Mouse (Mus musculus) heart, embryonic 10.5 days (tissue): Measurements from ENCODE around the gene Gm7534. TPM values are rescaled to one million over a fixed set of nuclear protein-coding genes. Genes with fewer than 3 reads are reported as not detected.

Experiments used
- DNase-seq: peaks from one replicate; pipeline ENCODE4 v3.0.0-alpha.2; 2017; ENCODE audit warnings: low spot score
- H3K27ac ChIP-seq: fragments of 300-500 bp; sonication (generic); 2 replicates; pipeline ENCODE4 v1.5.1; 2016; ENCODE audit warnings: mild to moderate bottlenecking
- H3K27me3 ChIP-seq: fragments of 300-500 bp; sonication (generic); 2 replicates; pipeline ENCODE4 v1.6.1; 2016; ENCODE audit warnings: mild to moderate bottlenecking; ENCODE audit not compliant: poor library complexity, insufficient read depth, severe bottlenecking
- H3K36me3 ChIP-seq: fragments of 300-500 bp; sonication (generic); 2 replicates; pipeline ENCODE4 v1.6.1; 2016; ENCODE audit warnings: mild to moderate bottlenecking, moderate library complexity
- H3K4me1 ChIP-seq: fragments of 300-500 bp; sonication (generic); 2 replicates; pipeline ENCODE4 v1.6.1; 2016; ENCODE audit warnings: mild to moderate bottlenecking
- H3K4me3 ChIP-seq: fragments of 300-500 bp; sonication (generic); 2 replicates; pipeline ENCODE4 v1.5.1; 2016; ENCODE audit warnings: mild to moderate bottlenecking, moderate library complexity
- H3K9me3 ChIP-seq: fragments of 300-500 bp; sonication (generic); 2 replicates; pipeline ENCODE4 v1.6.1; 2016; ENCODE audit warnings: mild to moderate bottlenecking, moderate library complexity
- WGBS: fragments of 180-500 bp; shearing (Covaris S2); methylation state at CpG from one replicate; pipeline ENCODE4 v1.1.7; 2016; 5-methylcytosine and 5-hydroxymethylcytosine counted together
- polyA plus RNA-seq: library from polyadenylated mRNA; unstranded; fragments of >200 nt; fragmentation: Nextera tagmentation; extraction: Ambion mirVana; gene quantifications from 2 replicates; pipeline ENCODE4 v1.2.1, GENCODE M21; 2016

The Gm7534 gene
- not detected in 2 replicates for polyA plus RNA-seq

DNA sequence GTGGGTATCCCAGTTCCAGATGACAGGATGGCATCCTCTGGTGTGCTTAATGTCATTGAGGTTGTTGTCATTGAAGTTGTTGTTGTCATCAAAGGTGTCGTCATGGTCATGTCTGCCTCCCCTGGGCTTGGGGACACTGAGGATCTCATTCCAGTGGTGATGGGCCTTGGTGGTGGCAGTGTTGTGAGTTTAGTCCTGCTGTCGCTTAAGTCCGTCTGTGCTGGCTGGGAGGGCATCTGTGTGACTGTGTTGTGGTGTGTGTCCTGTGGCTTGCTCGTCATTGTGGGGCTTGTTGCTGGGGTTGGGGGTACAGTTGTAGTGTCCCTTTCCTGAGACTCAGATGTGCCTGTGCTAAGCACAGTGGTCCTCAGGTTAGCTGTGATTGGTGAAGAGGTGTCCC, at the start of gene Gm7534:
Gene Gm7534, minus strand, starts transcription at position 101 of the 400 bp plus-strand sequence.
- 87% methylated on average over 4 of the region's 4 CpGs for WGBS
- Histone ChIP-seq H3K27ac (no peak within 1 kb of the TSS), H3K27me3 (no peaks in the 10 kb centered on the region), H3K4me1 (no peaks in the 10 kb centered on the region), H3K36me3 (no peaks in the 10 kb centered on the region), H3K9me3 (no peaks in the 10 kb centered on the region), H3K4me3 (no peak within 1 kb of the TSS)
- DNase-seq, result no peak

DNA sequence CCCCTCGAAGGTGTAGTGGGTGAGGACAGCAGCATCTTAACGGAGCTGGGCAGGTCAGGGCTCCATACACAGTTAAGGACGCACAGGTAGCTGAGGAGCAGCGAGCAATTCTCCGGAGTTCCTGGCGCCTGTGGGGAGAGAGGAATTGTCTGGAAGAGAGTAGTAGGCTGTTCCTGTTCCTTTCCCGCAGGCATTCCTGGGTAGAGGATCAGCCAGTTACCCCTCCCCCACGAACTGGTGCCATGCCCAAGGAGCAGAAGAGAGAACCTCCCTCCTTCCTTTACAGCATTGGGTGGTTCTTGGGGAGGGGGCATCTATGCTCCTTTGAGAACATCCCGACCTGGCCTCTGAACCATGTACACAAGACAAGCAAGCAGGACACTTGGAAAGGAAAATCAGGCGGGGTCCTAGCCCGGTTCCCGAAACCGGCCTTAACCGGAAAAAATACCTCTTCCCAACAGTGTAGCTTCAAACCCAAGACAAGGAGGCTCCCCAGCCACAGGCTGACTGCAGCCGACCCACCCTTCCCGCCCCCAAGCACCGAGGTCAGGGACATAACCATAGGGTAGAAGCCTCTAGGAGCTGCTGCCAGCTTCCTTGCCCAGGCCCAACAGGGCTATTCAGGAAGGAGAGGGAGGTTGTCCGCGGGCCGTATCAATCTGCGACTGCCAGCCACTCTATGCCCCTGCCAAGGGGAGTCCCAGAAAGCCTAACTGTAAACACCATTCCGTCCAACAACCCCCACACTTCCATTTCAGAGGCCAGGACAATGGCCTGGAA, 49.5 kb upstream of the Gm7534 start:
- WGBS, result 8% methylated on average over 22 of the region's 22 CpGs
- H3K4me3 ChIP-seq, result peak overlapping the region; percentile 60
- peaks cover 78% of the 10 kb centered on the region for H3K4me1 ChIP-seq
- DNase-seq, result no peak
- H3K27ac ChIP-seq, result peak overlapping the region; percentile 88
- no peaks in the 10 kb centered on the region for H3K36me3 ChIP-seq
- H3K9me3 ChIP-seq, result no peaks in the 10 kb centered on the region
- H3K27me3 ChIP-seq, result peaks cover 66% of the 10 kb centered on the region

DNA sequence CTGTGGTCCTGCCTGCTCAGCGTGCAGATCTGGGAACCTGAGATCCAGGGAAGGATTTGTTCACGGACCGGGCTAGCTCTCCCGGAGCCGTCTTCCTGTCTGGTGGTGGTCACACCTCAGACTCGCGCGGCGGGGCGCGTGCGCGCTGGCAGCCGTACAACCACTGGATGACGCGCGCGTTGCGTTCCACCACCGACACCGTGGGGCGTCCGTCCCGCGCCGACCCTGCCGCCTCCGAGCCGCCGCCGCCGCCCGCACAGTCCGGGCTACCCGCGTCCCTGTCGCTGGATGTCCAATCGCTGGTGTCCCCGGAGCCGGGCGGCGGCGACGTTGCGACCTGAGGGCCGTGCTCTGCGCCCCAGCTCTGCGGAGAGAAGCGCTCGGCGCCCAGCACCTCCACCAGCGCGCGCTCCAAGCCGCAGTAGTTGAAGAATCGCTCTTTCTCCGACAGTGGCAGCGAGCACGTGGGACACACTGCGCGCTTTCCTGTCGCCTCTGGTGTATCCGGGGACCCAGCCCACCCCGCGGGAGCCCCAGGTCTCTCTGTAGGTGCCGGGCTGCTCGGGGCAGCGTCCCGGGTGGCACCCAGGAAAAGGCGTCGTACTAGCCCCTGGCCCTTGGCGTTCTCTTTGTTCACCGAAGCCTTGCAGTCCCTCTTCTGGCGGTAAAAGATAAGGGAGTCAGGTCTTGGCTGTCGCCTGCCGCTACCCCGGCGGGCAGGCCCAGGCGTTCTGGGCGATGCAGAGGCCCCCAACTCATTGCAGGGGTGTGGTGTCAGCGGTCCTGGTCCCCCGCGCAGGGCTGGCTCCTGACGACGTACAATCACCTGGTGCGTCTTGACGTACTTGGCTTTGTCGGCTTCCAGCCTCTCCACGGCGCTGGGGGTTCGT, 48.7 kb upstream of the Gm7534 start:
- H3K27ac ChIP-seq, result peak overlapping the region; percentile 88
- H3K9me3 ChIP-seq, result no peaks in the 10 kb centered on the region
- under 1% methylated on average over 91 of the region's 91 CpGs for WGBS
- H3K27me3 ChIP-seq, result peaks cover 74% of the 10 kb centered on the region
- DNase-seq, result no peak
- H3K36me3 ChIP-seq, result no peaks in the 10 kb centered on the region
- peaks cover 70% of the 10 kb centered on the region for H3K4me1 ChIP-seq
- H3K4me3 ChIP-seq, result peak overlapping the region; percentile 60

DNA sequence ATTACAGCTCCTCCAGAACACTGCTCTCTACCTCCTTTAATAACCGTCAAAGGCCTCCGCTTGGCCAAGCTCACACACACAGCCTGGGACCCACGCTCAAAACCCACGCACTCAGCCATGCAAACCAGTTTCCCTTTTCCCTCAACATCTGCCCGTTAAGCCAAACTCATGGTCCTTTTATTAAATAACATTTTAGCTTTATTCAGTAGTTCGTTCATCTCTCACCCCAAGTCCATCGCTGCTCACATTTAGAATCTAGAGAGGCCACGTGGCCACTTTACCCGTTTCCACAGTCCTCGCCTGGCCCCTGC, 48.1 kb upstream of the Gm7534 start:
- 17% methylated on average over 10 of the region's 10 CpGs for WGBS
- DNase-seq, result no peak
- H3K4me3 ChIP-seq, result peak overlapping the region; percentile 60
- H3K27ac ChIP-seq, result peak overlapping the region; percentile 88
- no peaks in the 10 kb centered on the region for H3K36me3 ChIP-seq
- H3K4me1 ChIP-seq, result peaks cover 68% of the 10 kb centered on the region
- H3K27me3 ChIP-seq, result peaks cover 79% of the 10 kb centered on the region
- H3K9me3 ChIP-seq, result no peaks in the 10 kb centered on the region

DNA sequence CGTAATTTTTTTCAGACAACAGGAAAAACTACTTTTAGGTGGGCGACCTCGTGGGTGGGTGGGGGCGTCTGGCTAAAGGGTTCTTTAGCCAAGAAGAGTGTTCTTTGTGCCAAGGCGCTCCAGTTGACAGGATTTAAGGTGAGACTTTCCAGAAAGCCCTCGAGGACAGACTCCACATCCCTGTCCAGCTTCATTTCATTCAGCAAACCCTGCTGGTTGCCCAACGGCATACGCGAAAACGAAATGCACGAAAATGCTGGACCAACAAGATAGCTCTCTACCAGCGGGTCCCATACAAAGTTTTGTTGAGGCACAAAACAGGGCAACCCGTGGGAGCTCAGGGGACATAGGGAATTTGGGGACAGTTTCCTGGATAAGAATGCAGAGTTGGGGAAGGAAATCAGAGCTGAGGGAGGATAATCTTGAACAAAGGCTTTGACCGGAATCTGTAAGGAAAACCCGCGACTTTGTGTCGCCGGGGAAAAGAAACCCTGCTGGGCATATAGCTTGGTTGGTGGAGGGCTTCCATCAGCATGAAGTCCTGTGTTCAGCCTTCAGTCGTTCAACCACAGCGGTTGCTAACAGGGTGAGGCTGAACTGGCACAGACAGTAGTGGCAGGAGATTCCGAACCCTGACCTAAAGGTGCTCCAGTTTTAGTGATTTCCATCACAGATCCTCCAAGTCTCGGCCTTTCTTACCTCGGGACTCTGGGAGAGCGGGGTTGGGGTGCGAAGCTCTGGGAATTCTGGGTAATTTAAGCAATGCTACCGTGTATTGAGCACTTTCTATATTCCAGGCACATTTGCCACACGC, 47.5 kb upstream of the Gm7534 start:
- DNase-seq, result no peak
- WGBS, result 8% methylated on average over 27 of the region's 27 CpGs
- Histone ChIP-seq H3K27me3 (peaks cover 79% of the 10 kb centered on the region), H3K9me3 (no peaks in the 10 kb centered on the region), H3K27ac (peak overlapping the region; percentile 88), H3K4me1 (peaks cover 69% of the 10 kb centered on the region), H3K4me3 (peak overlapping the region; percentile 60), H3K36me3 (no peaks in the 10 kb centered on the region)

DNA sequence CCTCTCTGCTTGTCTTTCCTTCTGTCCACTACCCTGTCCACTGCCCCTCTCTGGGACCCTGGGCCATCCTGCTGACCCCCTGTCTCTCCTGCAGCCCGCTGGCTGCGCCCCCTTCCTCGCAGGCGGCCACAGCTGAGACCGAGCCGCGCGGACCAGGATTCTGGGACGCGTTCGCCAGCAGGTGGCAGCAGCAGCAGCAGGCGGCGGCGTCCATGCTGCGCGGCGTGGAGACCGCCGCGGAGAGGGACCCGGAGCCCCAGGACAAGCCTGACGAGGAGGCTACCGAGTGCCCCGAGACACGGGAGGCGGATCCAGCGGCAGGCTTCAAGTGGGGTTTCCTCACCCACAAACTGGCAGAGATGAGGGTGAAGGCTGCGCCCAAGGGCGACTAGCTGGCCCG, 46.8 kb upstream of the Gm7534 start:
- Histone ChIP-seq H3K27ac (peak overlapping the region; percentile 77), H3K36me3 (no peaks in the 10 kb centered on the region), H3K27me3 (peaks cover 73% of the 10 kb centered on the region)

DNA sequence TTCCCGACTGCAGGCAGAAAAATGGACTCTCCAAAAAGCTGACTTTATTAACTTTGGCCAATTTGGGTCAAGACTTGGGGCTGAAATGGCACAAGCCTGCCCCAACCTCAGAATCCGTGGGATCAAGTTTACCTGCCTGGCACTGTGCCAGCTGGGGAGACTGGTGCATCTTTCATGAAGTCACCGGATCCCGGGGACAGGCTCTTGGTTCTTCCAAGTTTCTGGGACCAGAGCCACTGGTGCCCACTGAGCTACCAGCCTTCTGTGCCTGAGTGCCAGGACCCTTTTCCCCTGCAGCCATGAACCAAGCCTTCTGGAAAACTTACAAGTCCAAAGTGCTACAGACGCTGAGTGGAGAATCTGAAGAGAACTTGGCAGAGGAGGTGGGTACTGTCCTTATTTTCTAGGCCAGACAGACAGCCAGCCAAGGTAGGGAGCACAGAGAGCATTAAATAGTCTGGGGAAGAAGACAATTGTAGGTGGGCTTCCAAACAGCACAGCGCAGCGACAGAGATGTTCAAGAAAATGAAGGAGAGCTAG, 44.0 kb upstream of the Gm7534 start, which contains the start of gene Gm30191:
Gene Gm30191, plus strand, starts transcription at position 217 of the 540 bp plus-strand sequence.
- WGBS, result 71% methylated on average over 7 of the region's 7 CpGs
- Histone ChIP-seq H3K27me3 (peaks cover 57% of the 10 kb centered on the region), H3K4me1 (peaks cover 52% of the 10 kb centered on the region)

More for the DNA sequence above, 46.8 kb upstream of the Gm7534 start:
- 1% methylated on average over 30 of the region's 30 CpGs for WGBS
- H3K4me1 ChIP-seq, result peaks cover 68% of the 10 kb centered on the region
- peak; percentile 85 for DNase-seq
- H3K9me3 ChIP-seq, result no peaks in the 10 kb centered on the region
- H3K4me3 ChIP-seq, result peak overlapping the region; percentile 60

DNA sequence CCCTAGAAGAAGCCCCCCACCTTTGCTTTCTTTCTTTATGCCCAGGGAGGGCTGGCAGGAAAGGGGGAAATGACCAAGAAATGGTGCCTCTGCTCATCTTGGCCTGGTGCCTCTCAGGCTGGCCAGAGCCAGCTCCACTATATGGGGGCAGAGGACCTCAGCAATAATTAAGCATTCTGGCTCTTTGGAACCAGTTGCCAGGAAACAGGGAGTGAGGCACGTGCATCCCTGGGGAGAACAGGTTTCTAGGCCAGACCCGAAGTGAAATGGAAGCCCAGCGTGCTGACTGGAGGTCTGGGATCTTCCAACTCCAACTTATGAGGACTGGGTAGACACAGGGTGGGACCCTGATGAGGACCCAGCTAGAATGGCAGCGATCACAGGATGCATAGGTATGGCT, 43.5 kb upstream of the Gm7534 start:
- H3K4me3 ChIP-seq, result no peak overlapping the region
- H3K9me3 ChIP-seq, result no peaks in the 10 kb centered on the region
- 0 out of 2 replicates have a peak overlapping the region, but pooled peaks have one; percentile 89 for H3K27ac ChIP-seq
- H3K36me3 ChIP-seq, result peaks cover 10% of the 10 kb centered on the region; the same call in 1 of the 2 replicates
- no peak for DNase-seq
- peaks cover 52% of the 10 kb centered on the region for H3K27me3 ChIP-seq
- 54% methylated on average over 4 of the region's 4 CpGs for WGBS
- peaks cover 47% of the 10 kb centered on the region for H3K4me1 ChIP-seq

More for the DNA sequence above, 44.0 kb upstream of the Gm7534 start, which contains the start of gene Gm30191:
- H3K27ac ChIP-seq, result peak within 1 kb of the TSS; percentile 89
- peaks cover 10% of the 10 kb centered on the region; the same call in 1 of the 2 replicates for H3K36me3 ChIP-seq
- no peak for DNase-seq
- H3K9me3 ChIP-seq, result no peaks in the 10 kb centered on the region
- peak within 1 kb of the TSS; percentile 98 for H3K4me3 ChIP-seq

DNA sequence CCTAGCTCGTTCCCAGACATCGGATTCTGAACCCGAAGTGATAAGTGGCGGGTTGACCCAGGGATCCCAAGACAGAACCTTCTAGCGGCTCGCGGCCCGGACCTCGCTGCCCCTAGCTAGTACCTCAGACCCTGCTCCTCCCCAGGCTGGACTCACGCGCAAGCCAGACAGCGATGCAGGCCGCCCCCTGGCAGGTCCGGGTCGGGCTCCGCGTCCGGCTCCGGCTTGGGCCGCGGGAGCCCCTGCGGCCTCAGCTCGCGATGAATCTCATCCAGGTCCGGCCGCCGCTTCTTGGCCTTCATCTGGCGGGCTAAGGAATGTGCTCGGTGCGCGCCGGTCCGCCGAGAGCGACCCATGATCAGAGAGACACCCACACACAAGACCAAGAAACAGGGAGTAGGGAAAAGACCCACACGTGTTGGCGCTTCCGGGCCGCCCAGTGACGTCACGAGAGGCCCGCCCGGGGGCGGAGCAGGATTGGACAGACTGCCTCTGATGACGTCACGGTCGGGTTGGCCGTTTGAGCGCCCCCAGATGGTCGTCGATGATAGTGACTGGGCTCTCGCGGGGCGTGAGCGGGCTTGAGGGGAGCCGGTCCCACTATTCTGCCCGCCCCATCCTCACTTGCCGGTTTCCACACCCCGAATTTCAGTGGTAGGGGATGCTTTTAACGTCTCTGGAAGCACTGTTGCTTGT, 42.5 kb upstream of the Gm7534 start, which contains the start of gene Zfp593:
Gene Zfp593, minus strand, starts transcription at position 445 of the 696 bp plus-strand sequence.
- H3K27ac ChIP-seq, result peak within 1 kb of the TSS; percentile 89

DNA sequence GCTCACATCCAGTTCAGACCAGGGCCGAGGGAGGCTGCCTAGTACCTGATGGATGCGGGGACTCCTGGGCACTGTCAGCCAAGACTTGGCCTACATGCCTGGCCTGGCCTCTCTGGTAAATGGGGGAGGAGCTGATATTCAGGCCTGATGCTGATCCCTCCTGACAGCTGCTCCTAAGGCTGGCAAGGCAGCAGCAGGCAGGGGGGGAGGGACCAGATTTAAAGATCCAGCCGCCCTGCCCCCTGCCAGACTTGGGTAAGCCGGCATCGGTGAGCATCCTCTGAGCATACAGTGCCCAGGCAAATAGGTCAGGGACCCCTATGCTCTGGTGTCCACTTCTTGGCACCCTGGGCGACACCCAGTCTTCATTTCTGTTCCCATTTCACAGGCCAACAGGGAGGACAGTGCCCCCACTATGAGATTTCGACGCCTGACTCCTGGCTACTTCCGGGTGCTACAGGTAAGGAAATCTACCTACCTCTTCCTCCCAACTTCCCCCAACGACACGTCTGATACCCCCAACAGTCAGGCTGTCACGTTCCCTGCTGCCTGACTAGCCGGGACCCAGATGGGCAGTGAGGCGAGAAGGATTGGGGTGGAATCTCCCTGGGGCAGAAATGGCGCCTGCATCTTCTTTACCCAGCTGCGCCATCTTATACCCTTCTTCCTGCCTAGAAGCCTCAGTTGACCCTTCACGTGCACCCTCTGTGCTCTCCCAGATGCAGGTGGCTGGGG, 40.9 kb upstream of the Gm7534 start, which contains the start of gene E130218I03Rik:
Gene E130218I03Rik, plus strand, starts transcription at position 147 of the 735 bp plus-strand sequence.
- WGBS, result 89% methylated on average over 17 of the region's 17 CpGs
- peak within 1 kb of the TSS; percentile 98 for H3K4me3 ChIP-seq

More for the DNA sequence above, 42.5 kb upstream of the Gm7534 start, which contains the start of gene Zfp593:
- DNase-seq, result peak; percentile 96
- H3K4me1 ChIP-seq, result peaks cover 38% of the 10 kb centered on the region
- H3K27me3 ChIP-seq, result peaks cover 42% of the 10 kb centered on the region
- no peaks in the 10 kb centered on the region for H3K9me3 ChIP-seq
- peak within 1 kb of the TSS; percentile 98 for H3K4me3 ChIP-seq
- WGBS, result under 1% methylated on average over 60 of the region's 60 CpGs
- H3K36me3 ChIP-seq, result peaks cover 10% of the 10 kb centered on the region; the same call in 1 of the 2 replicates

DNA sequence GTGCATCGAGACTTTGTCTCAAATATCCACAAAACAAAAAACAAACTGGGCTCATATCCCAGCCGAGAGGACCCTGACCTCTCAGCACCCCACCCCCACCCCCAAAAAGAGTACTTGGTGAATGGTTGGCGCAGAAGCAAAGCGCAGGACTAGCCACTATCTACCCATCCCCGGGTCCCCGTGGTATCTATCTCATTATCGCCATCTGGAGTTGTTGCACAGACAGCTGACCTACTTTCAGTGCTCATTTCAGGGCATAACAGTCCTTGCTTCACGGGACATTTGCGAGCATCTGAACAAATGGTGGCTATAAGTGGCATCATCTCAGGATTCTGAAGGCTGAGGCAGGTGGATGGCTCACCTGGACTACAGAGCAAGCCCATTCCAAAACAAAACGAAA, 35.9 kb upstream of the Gm7534 start:
- Histone ChIP-seq H3K36me3 (peaks cover 4% of the 10 kb centered on the region; the same call in 1 of the 2 replicates), H3K9me3 (no peaks in the 10 kb centered on the region), H3K4me1 (peaks cover 24% of the 10 kb centered on the region), H3K27ac (no peak overlapping the region), H3K27me3 (peaks cover 50% of the 10 kb centered on the region), H3K4me3 (peak overlapping the region; percentile 59)
- DNase-seq, result no peak
- 12% methylated on average over 10 of the region's 10 CpGs for WGBS

More for the DNA sequence above, 40.9 kb upstream of the Gm7534 start, which contains the start of gene E130218I03Rik:
- H3K9me3 ChIP-seq, result no peaks in the 10 kb centered on the region
- peaks cover 31% of the 10 kb centered on the region for H3K4me1 ChIP-seq
- H3K36me3 ChIP-seq, result peaks cover 10% of the 10 kb centered on the region; the same call in 1 of the 2 replicates
- DNase-seq, result no peak
- no peak within 1 kb of the TSS for H3K27ac ChIP-seq
- peaks cover 30% of the 10 kb centered on the region for H3K27me3 ChIP-seq
